Mouse (Mus musculus): ENCODE results near the gene Ubqln2.

Ubqln2 gene

DNA sequence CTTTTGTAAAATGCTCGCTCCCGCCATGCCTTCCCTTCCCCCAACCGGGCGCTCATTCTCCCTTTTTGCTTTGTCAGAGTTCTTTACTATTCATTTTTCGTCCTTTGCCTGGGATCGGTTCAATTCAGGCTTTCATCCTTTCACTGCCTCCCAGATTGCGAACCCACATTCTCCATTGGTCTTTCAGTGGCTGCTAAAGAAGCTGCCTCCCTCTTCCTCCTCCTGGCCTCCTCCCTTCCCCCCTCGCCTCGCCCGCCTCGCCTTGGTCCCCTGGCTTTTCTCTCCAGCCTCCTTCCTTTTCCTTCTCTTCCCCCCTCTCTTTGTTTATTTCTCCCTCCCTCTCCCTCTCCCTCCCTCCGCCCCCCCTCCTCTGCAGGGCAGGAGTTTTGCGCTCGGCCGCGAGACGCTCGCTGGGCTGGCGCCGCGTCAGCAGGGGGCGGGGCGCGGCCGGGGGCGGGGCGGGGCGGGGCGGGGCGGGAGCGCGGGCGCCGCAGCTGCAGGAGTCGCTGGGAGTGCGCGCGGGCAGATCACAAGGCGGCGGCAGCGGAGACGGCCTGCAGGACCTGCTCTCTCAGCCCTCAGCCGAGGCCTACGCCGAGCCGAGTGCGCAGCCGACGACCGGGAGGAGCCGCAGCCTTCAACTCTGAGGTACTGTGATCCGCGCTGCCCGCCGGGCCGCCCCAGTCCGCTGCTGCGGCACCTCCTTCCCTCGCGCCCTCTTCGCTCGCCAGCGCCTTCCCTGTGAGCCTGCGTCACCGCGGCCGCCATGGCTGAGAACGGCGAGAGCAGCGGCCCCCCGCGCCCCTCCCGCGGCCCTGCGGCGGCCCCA lies at the start of gene Ubqln2:
Ubqln2 (plus strand) TSS at position 540 of the 829 bp plus-strand sequence.
- peak; percentile 44 to 75 for DNase-seq (ENCODE audit: low spot score in 2 of 2)

DNA sequence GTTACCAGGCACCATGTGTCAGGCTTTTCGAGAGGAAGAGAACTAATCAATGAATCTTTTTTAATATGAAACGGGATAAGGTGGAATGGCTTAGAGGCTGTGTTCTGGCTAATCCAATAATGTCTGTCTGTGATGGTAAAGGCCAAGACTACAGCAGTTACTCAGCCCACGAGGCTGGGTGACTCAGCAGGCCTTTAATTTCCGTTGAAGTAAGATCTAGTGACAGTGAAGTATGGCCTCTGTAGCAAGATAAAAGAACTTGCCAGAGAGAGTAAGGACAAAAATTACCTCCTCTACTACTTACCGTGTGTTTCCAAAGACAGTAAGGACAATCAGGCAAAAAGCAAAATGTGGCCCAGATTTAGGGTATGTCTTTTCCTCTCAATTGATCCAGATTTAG lies 46.1 kb upstream of the Ubqln2 start:
- DNase-seq (ENCODE audit: low spot score in 2 of 2): no peak

DNA sequence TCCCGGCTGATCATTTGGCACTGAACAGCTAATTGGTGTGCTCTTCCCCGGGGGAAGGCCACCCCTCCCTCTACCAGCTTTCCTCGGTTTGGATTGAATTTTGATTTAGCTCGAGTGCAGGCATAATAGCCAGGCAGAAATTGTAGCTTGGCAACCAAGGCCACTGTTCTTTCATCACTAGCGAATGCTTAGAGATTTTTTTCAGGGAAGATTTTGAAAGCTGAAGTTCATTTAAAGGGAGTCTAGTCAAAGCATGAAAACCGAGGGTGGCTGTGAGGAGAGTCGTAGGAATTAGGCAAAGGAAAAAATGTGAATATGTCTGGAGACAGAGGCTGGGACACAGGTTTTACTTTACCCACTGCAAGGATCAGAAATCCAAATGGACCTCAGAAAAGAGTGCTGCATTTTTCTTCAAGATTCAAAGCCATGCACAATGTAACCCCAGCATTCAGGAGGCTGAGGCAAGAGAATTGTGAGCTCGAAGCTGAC lies 21.2 kb upstream of the Ubqln2 start:
- DNase-seq (ENCODE audit: low spot score in 2 of 2): peak in 1 of 2 experiments; percentile 10

DNA sequence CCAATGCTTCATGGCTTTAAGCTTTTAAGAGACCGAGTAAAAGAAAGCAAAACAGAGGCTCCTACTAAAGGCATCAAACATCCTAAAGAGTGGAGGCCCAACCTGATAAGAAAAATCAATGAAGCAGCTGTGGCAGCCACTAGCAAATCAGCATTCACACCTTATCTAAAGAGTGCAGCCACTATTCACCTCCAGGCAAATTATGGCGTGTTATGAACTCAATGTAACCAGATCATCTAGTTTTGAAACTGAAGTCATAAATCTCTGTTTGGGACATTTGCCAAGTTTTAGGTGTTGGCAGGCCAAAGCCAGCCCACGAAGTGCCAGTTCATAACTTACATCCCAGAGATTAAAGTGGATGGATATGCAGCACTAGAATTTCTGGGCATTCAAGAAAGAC lies 5.7 kb upstream of the Ubqln2 start:
- DNase-seq (ENCODE audit: low spot score in 2 of 2): no peak

DNA sequence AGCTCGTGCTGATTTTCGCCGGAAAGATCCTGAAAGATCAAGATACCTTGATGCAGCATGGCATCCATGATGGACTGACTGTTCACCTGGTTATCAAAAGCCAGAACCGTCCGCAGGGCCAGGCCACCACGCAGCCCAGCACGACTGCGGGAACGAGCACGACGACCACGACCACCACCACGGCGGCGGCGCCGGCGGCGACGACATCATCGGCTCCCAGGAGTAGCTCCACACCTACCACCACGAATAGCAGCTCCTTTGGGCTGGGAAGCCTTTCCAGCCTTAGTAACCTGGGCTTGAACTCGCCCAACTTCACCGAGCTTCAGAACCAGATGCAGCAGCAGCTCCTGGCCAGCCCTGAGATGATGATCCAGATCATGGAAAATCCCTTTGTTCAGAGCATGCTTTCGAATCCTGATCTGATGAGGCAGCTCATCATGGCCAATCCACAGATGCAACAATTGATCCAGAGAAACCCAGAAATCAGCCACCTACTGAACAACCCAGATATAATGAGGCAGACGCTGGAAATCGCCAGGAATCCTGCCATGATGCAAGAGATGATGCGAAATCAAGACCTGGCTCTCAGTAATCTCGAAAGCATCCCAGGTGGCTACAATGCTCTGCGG lies 752 bp downstream of the Ubqln2 start:
- DNase-seq (ENCODE audit: low spot score in 2 of 2): peak in 1 of 2 experiments; percentile 21

DNA sequence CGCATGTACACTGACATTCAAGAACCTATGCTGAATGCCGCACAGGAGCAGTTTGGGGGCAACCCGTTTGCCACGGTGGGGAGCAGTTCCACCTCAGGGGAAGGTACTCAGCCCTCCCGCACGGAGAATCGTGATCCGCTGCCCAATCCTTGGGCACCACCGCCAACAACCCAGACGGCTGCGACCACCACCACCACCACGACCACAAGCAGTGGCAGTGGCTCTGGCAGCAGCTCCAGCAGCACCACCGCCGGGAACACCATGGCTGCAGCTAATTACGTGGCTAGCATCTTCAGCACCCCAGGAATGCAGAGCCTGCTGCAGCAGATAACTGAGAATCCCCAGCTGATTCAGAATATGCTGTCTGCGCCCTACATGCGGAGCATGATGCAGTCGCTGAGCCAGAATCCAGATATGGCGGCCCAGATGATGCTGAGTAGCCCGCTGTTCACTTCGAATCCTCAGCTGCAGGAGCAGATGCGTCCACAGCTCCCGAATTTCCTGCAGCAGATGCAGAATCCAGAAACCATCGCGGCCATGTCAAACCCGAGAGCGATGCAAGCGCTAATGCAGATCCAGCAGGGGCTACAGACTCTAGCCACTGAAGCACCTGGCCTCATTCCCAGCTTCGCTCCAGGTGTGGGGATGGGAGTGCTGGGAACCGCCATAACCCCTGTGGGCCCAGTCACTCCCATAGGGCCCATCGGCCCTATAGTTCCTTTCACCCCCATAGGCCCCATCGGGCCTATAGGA lies 1.4 kb downstream of the Ubqln2 start:
- DNase-seq (ENCODE audit: low spot score in 2 of 2): peak in 1 of 2 experiments; percentile 11

DNA sequence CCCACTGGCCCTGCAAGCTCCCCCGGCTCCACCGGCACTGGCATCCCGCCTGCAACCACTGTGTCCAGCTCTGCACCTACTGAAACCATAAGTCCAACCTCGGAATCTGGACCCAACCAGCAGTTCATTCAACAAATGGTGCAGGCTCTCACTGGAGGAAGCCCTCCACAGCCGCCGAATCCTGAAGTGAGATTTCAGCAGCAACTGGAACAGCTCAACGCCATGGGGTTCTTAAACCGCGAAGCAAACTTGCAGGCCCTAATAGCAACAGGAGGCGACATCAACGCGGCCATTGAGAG lies 2.0 kb downstream of the Ubqln2 start:
- no peak for DNase-seq (ENCODE audit: low spot score in 2 of 2)

DNA sequence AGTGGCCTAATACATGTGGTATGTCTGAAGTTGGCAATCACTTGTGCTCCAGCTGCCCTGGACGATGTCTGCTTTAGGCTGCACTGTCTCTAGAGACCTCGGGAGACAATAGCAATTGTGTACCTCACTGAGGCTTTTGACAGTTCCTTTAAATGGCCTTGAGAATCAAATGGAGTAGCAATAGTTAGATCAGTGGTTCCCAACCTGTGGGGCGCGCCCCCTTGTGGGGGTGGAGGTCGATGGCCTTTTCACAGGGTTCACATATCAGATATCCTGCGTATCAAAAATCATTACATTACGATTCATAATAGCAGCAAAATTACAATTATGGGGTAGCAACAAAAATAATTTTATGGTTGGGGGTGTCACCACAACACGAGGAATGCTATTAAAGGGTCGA lies 7.9 kb downstream of the Ubqln2 start:
- DNase-seq (ENCODE audit: low spot score in 2 of 2): no peak

DNA sequence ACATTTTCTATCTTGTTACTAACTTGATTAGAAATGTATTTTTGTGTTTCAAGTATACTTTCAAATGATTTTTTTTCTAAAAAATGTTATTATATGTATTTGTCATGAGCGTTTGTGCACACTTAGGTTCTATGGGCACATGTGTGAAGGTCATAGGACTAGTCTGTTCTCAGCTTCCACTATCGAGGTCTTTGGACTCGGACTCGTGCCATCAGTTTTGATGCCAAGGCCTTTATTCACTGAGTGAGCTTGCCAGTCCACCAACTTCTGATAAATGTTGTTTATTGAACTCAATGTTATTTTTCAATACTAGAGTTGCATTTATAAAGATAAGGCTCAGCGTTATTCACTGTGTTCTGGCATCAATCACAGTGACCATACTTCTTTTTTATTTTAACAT lies 17.5 kb downstream of the Ubqln2 start:
- no peak for DNase-seq (ENCODE audit: low spot score in 2 of 2)

DNA sequence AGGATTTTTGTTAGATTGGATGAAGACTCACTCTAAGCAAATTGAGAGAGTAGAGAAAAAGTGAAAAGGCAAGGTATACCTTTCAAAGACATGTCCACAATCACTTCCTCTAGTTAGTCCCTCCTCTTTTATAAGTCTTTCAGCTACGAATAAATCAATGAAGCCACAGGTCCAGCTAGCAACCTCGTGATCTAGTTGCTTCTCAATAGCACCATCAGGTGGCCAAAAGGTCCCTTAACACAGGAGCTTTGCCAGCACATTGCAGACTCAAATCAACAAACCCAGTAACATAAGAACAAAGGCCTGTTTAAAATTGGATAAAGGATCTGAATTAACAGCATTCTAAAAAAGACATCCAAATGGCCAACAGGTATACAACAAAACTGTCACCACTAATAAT lies 30.4 kb downstream of the Ubqln2 start:
- DNase-seq (ENCODE audit: low spot score in 2 of 2): peak in 1 of 2 experiments; percentile 8

All from left cerebral cortex, adult 9 months (tissue).